Mouse (Mus musculus) CH12.LX (cell line): ENCODE measurements around the gene Plxnb2. TPM values are rescaled to one million over a fixed set of nuclear protein-coding genes. Genes with fewer than 3 reads are reported as not detected.

Source experiments
- DNase-seq: peaks from one replicate; pipeline ENCODE4 v3.0.0-alpha.2; 2013; ENCODE audit errors: extremely low read depth
- H3K27ac ChIP-seq: 2 replicates; pipeline ENCODE4 v1.5.1; 2012; ENCODE audit warnings: low read depth, mild to moderate bottlenecking, control low read depth, moderate library complexity; ENCODE audit not compliant: insufficient read depth
- H3K27me3 ChIP-seq: replicated peaks from 2 replicates; pipeline ENCODE3; 2012; ENCODE audit warnings: inconsistent platforms
- H3K36me3 ChIP-seq, 2 experiments: replicated peaks in 1 of 2; 2 replicates each; pipeline versions ENCODE3 to v1.6.1; 2012; ENCODE audit warnings: inconsistent platforms in 1 of 2, low read length in 1 of 2, mild to moderate bottlenecking in 1 of 2, mixed read lengths in 1 of 2, moderate library complexity in 1 of 2; ENCODE audit not compliant: control insufficient read depth in 1 of 2, insufficient read depth in 1 of 2
- H3K4me1 ChIP-seq, 2 experiments: 2 replicates each; pipeline ENCODE4 v1.6.1; 2012; ENCODE audit warnings: inconsistent platforms in 1 of 2, moderate library complexity in 1 of 2; ENCODE audit not compliant: insufficient read depth in 2 of 2, control insufficient read depth in 1 of 2
- H3K4me2 ChIP-seq: 2 replicates; pipeline ENCODE4 v1.6.1; 2012; ENCODE audit warnings: low read depth, mild to moderate bottlenecking, control low read depth; ENCODE audit not compliant: poor library complexity, insufficient read depth, severe bottlenecking
- H3K4me3 ChIP-seq, 3 experiments: fragments of 150-350 bp in 1 of 3; sonication (generic) in 1 of 3; replicated peaks in 1 of 3; 2 replicates each; pipeline versions ENCODE3 to v1.5.1; 2011 to 2012; ENCODE audit warnings: low read depth in 2 of 3, low read length in 2 of 3, mild to moderate bottlenecking in 2 of 3, moderate library complexity in 2 of 3, control low read depth in 1 of 3, improper control_type of control experiment in 1 of 3, inconsistent platforms in 1 of 3, mixed read lengths in 1 of 3; ENCODE audit not compliant: poor library complexity in 1 of 3
- H3K79me2 ChIP-seq: replicated peaks from 2 replicates; pipeline ENCODE4 v1.6.1; 2012; ENCODE audit warnings: mild to moderate bottlenecking, moderate library complexity; ENCODE audit not compliant: control insufficient read depth, poor library complexity, insufficient read depth, severe bottlenecking; ENCODE audit errors: extremely low read depth
- H3K9ac ChIP-seq: 2 replicates; pipeline ENCODE4 v1.6.1; 2012; ENCODE audit warnings: low read depth, mild to moderate bottlenecking, control low read depth, moderate library complexity; ENCODE audit not compliant: insufficient read depth
- H3K9me3 ChIP-seq: replicated peaks from 2 replicates; pipeline ENCODE3; 2012; ENCODE audit warnings: low read length, inconsistent platforms, mixed read lengths
- CHD1 ChIP-seq: IDR thresholded peaks from 2 replicates; pipeline ENCODE4 v1.6.1; 2012; ENCODE audit warnings: low read depth, low read length, improper control_type of control experiment, inconsistent platforms
- E2F4 ChIP-seq: IDR thresholded peaks from 2 replicates; pipeline ENCODE4 v1.6.1; 2011; ENCODE audit warnings: low read depth, low read length, improper control_type of control experiment; ENCODE audit not compliant: insufficient replicate concordance
- EP300 ChIP-seq: IDR thresholded peaks from 2 replicates; pipeline ENCODE4 v1.6.1; 2011; ENCODE audit warnings: low read length, improper control_type of control experiment
- ETS1 ChIP-seq: conservative IDR thresholded peaks from 2 replicates; pipeline ENCODE4 v1.6.1; 2012; ENCODE audit warnings: low read depth, mild to moderate bottlenecking, inconsistent platforms, low read length, improper control_type of control experiment, moderate library complexity
- IRF4 ChIP-seq: IDR thresholded peaks from 2 replicates; pipeline ENCODE4 v1.6.1; 2014; ENCODE audit warnings: low read depth, mild to moderate bottlenecking, inconsistent platforms, low read length, improper control_type of control experiment
- JUN ChIP-seq: IDR thresholded peaks from 2 replicates; pipeline ENCODE4 v1.6.1; 2011; ENCODE audit warnings: low read depth, mild to moderate bottlenecking, low read length, improper control_type of control experiment, moderate library complexity; ENCODE audit not compliant: insufficient read depth
- MAFK ChIP-seq: IDR thresholded peaks from 2 replicates; pipeline ENCODE4 v1.6.1; 2011; ENCODE audit warnings: low read length, improper control_type of control experiment; ENCODE audit not compliant: insufficient replicate concordance
- MAX ChIP-seq: IDR thresholded peaks from 2 replicates; pipeline ENCODE4 v1.6.1; 2011; ENCODE audit warnings: low read length, improper control_type of control experiment
- NELFE ChIP-seq: IDR thresholded peaks from 2 replicates; pipeline ENCODE4 v1.6.1; 2011; ENCODE audit warnings: low read depth, low read length, improper control_type of control experiment
- POLR2AphosphoS2 ChIP-seq: IDR thresholded peaks from 2 replicates; pipeline ENCODE4 v1.6.1; 2011; ENCODE audit warnings: low read depth, low read length, improper control_type of control experiment
- SIN3A ChIP-seq: IDR thresholded peaks from 2 replicates; pipeline ENCODE4 v1.6.1; 2012; ENCODE audit warnings: low read length, improper control_type of control experiment, inconsistent platforms
- SMC3 ChIP-seq: IDR thresholded peaks from 2 replicates; pipeline ENCODE4 v1.6.1; 2011; ENCODE audit warnings: low read depth, low read length, improper control_type of control experiment
- TBP ChIP-seq: conservative IDR thresholded peaks from 2 replicates; pipeline ENCODE4 v1.6.1; 2011; ENCODE audit warnings: low read depth, low read length, improper control_type of control experiment
- USF1 ChIP-seq: IDR thresholded peaks from 2 replicates; pipeline ENCODE4 v1.6.1; 2014; ENCODE audit warnings: low read depth, mild to moderate bottlenecking, inconsistent platforms, low read length, improper control_type of control experiment
- USF2 ChIP-seq: conservative IDR thresholded peaks from 2 replicates; pipeline ENCODE4 v1.6.1; 2011; ENCODE audit warnings: low read depth, low read length, improper control_type of control experiment
- ZKSCAN1 ChIP-seq: IDR thresholded peaks from 2 replicates; pipeline ENCODE4 v1.6.1; 2012; ENCODE audit warnings: low read depth, inconsistent platforms, low read length, improper control_type of control experiment, borderline replicate concordance
- ZMIZ1 ChIP-seq: IDR thresholded peaks from 2 replicates; pipeline ENCODE4 v1.6.1; 2012; ENCODE audit warnings: low read depth, mild to moderate bottlenecking, inconsistent platforms, low read length, improper control_type of control experiment
- ZNF384 ChIP-seq: IDR thresholded peaks from 2 replicates; pipeline ENCODE4 v1.6.1; 2012; ENCODE audit warnings: low read depth, low read length, improper control_type of control experiment, inconsistent platforms
- dilution Hi-C: fragments of 300-500 bp; cut with MboI; formaldehyde crosslinking; loops from 2 replicates; pipeline ENCODE4 v1.14.3; 2020; ENCODE audit warnings: low sequenced_read_pairs; ENCODE audit not compliant: extremely low pct_unique_long_range_greater_than_20kb, extremely low pct_ligation_motif_present
- in situ Hi-C: fragments of 300-500 bp; cut with MboI; formaldehyde crosslinking; loops from 3 replicates; pipeline ENCODE4 v1.14.3; 2019; ENCODE audit warnings: low sequenced_read_pairs, low pct_ligation_motif_present, low pct_unique_long_range_greater_than_20kb, mixed read lengths
- polyA plus RNA-seq: library from polyadenylated mRNA; unstranded; fragments of >175 nt; gene quantifications from 2 replicates; pipeline ENCODE4 v1.2.1, GENCODE M21; 2012; ENCODE audit warnings: low read depth; ENCODE audit not compliant: insufficient read length
- total RNA-seq, 2 experiments: library from RNA; depleted of rRNA; stranded (reverse); fragments of 300-350 nt in 1 of 2; fragments of >200 nt in 1 of 2; gene quantifications; 2 replicates each; pipeline ENCODE4 v1.2.3; 2012 to 2014

Plxnb2 gene
- total and polyA plus RNA-seq, 3 experiments = 2.9 to 51.5 (median 4.5) TPM

DNA sequence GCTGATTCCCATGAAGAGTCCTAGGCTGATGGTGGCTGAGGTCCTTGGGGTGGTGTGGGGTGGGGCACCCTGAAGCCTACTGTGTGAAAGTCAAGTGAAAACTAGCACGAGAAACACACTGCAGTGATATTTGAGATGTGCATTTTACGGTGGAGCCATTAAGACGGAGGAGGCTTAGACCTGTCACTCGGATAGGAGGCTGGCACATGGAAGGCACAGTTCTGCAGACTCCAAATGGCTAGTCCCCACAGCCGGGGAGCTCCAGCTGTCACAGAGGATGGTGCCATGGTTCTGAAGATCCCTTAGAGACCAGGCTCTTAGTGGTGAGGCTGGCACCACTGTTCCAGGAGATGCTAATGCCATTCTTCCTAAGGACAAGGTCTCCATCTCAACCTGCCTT is 2.3 kb upstream of the Plxnb2 start:
- Histone ChIP-seq H3K4me3 (no peak overlapping the region), H3K79me2 (0 out of 2 replicates have a peak, but pooled peaks cover 3% of the 10 kb centered on the region), H3K27ac (no peak overlapping the region), H3K4me2 (no peak overlapping the region), H3K9me3 (peaks cover 8% of the 10 kb centered on the region), H3K9ac (no peak overlapping the region), H3K4me1 (peaks cover 12 to 29% of the 10 kb centered on the region in 2 experiments), H3K27me3 (no peaks in the 10 kb centered on the region), H3K36me3 (peaks cover 20 to 62% of the 10 kb centered on the region in 2 experiments)
- dilution Hi-C loops (no loop called here), in situ Hi-C loops (no loop called here)
- no peak for DNase-seq
- TF ChIP-seq ZNF384 (no peak), ETS1 (no peak), CHD1 (no peak), E2F4 (no peak), EP300 (no peak), NELFE (no peak), MAX (no peak), USF1 (no peak), IRF4 (no peak), SIN3A (no peak), TBP (no peak)

- Histone ChIP-seq H3K4me3 (no peak overlapping the region), H3K27me3 (no peaks in the 10 kb centered on the region), H3K27ac (no peak overlapping the region), H3K4me1 (peaks cover 16 to 34% of the 10 kb centered on the region in 2 experiments), H3K79me2 (0 out of 2 replicates have a peak, but pooled peaks cover 3% of the 10 kb centered on the region), H3K36me3 (peaks cover 18 to 58% of the 10 kb centered on the region in 2 experiments), H3K4me2 (no peak overlapping the region), H3K9ac (no peak overlapping the region), H3K9me3 (peaks cover 8% of the 10 kb centered on the region)
- no peak for DNase-seq
- TF ChIP-seq ZKSCAN1 (no peak), ZMIZ1 (no peak), JUN (no peak), SMC3 (no peak), USF2 (no peak), POLR2AphosphoS2 (no peak), MAFK (no peak)
- dilution Hi-C loops (no loop called here), in situ Hi-C loops (no loop called here)
These were observed 1.7 kb upstream of the Plxnb2 start for GRCm38 (mm10) chr15:89182328-89182741.
